Comparison of ENCODE assay signal across 9 mouse cellular contexts in the genomic region with DNA sequence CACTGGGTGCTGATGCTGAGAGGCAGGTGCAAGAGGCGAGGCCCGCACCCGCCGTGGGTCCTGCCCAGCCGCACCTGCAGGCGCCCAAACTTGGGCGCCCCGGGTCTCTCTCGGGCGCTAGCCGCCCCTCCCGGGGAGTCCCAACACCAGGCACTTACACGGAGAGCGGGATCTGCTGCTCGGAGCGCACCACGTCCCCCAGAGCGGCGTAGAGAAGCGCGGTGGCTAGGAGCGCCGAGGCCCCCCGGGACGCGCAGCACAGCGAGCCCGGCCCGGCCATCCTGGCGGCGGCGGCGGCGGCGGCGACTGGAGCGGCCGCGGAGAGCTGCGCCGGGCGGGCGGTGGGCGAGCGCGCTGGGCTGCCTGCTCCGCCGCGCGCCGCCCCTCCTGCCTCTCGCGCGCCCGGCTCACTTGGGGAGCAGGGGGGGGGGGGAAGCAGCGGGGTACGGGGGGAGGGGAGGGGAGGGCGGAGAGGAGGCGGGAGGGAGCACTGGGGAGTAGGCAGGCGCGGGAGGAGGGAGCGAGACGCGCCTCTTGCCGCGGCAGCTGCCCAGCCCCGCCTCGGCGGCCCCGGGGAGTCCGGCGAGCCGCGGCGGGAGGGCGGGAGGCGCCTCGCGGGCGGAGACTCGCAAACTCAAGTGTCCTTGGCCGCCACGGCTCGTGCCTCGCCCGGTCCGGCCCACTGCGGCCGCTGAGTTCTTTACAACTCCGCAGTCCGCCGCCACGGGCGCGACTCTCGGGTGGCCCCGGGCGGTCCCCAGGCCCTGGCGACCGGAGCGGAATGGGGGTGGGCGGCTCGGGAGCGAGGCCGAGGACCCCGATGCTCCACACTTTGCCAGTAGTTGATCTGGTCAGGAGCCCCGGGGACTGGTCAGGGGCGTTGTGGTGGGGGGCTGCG. TPM values are rescaled to one million over a fixed set of nuclear protein-coding genes. Genes with fewer than 3 reads are reported as not detected.
DNase-seq lines count a peak whose midpoint lies in the region; ATAC-seq and TF ChIP-seq lines count a peak whose summit lies in the region.
"Had no signal": no experiment of that assay in that cellular context is flagged by ENCODE, and none has a peak within 500 bp of the region (broad histone marks: within the 10 kb centered on the region; RNA-seq: fewer than 3 reads in every experiment).

A gene (minus strand): TSS at position 377 of the 898 bp plus-strand sequence.

- peak; percentile 39 for ATAC-seq in frontal cortex, adult (ENCODE audit: low TSS enrichment)

- H3K9me3 ChIP-seq in ES-Bruce4 (replicated peaks; ENCODE audit: control insufficient read depth, insufficient read depth, low read length, poor library complexity, severe bottlenecking): no peaks in the 10 kb centered on the region
- H3K9me3 ChIP-seq in hindbrain, embryonic 10.5 days: no peaks in the 10 kb centered on the region

- no peak within 1 kb of the TSS for H3K27ac ChIP-seq in ES-Bruce4 (ENCODE audit: insufficient read depth, low read length)
- H3K27ac ChIP-seq in cerebellum, adult 2 months (ENCODE audit: insufficient read depth, low read length): peak within 1 kb of the TSS; percentile 40; the same call in 1 of the 2 replicates
- peak within 1 kb of the TSS; percentile 91 for H3K27ac ChIP-seq in hindbrain, embryonic 10.5 days

- TF ChIP-seq CTCF in ES-Bruce4 (IDR thresholded peaks at IDR 0.05; ENCODE audit: low read depth, low read length): no peak
- TF ChIP-seq CTCF in cerebellum, adult 2 months (IDR thresholded peaks at IDR 0.05; ENCODE audit: borderline replicate concordance, insufficient read depth, low read depth, low read length): no peak
- TF ChIP-seq CTCF in lung, adult 2 months (IDR thresholded peaks at IDR 0.05; ENCODE audit: insufficient read depth, low read length): no peak

- peak within 1 kb of the TSS; percentile 79 for H3K4me3 ChIP-seq in ES-Bruce4 (ENCODE audit: low read depth, low read length)
- peak within 1 kb of the TSS; percentile 75 for H3K4me3 ChIP-seq in cerebellum, adult 2 months (replicated peaks; ENCODE audit: insufficient read depth, low read depth, low read length)
- H3K4me3 ChIP-seq in hindbrain, embryonic 10.5 days: peak within 1 kb of the TSS; percentile 73
- peak within 1 kb of the TSS; percentile 27 for H3K4me3 ChIP-seq in lung, adult 2 months (replicated peaks; ENCODE audit: extremely low read depth, low read depth, low read length)

- DNase-seq in cerebellum, adult 2 months: peak; percentile 57 to 63
- DNase-seq in hindbrain, embryonic 10.5 days (ENCODE audit: low spot score): peak; percentile 73
- DNase-seq in layer of hippocampus, adult 9-11 months: peak; percentile 56
- peak; percentile 24 for DNase-seq in lung, adult 2 months
- peak; percentile 76 for DNase-seq in ovary, postnatal 36 days (ENCODE audit: low spot score)
- no peak for DNase-seq in spleen, postnatal 10 days (ENCODE audit: low spot score in 2 of 2)

- H3K36me3 ChIP-seq in ES-Bruce4 (ENCODE audit: control insufficient read depth, insufficient read depth, low read length, poor library complexity, severe bottlenecking): no peaks in the 10 kb centered on the region
- H3K36me3 ChIP-seq in hindbrain, embryonic 10.5 days: no peaks in the 10 kb centered on the region
- H3K36me3 ChIP-seq: G1E had no signal

- peak within 1 kb of the TSS; percentile 84 for H3K9ac ChIP-seq in ES-Bruce4 (ENCODE audit: low read depth, poor library complexity, severe bottlenecking)

- peaks cover 14% of the 10 kb centered on the region for H3K27me3 ChIP-seq in ES-Bruce4 (ENCODE audit: control insufficient read depth, insufficient read depth, low read length, poor library complexity, severe bottlenecking)
- H3K27me3 ChIP-seq in cerebellum, adult 2 months (ENCODE audit: control insufficient read depth, insufficient read depth, low read length): no peaks in the 10 kb centered on the region
- H3K27me3 ChIP-seq in hindbrain, embryonic 10.5 days (ENCODE audit: insufficient read depth, poor library complexity, severe bottlenecking): peaks cover 99% of the 10 kb centered on the region

- no peak for TF ChIP-seq POLR2A in ES-Bruce4 (IDR thresholded peaks at IDR 0.05; ENCODE audit: insufficient read depth, low read length)
- no peak for TF ChIP-seq POLR2A in cerebellum, adult 2 months (IDR thresholded peaks at IDR 0.05; ENCODE audit: borderline replicate concordance, insufficient read depth, low read length)
- no peak for TF ChIP-seq POLR2A in lung, adult 2 months (IDR thresholded peaks at IDR 0.05; ENCODE audit: borderline replicate concordance, extremely low read depth, low read depth, low read length)

- WGBS in cerebellum, adult 2 months: under 1% methylated on average over 68 of the region's 109 CpGs
- WGBS in hindbrain, embryonic 10.5 days: under 1% methylated on average over 91 of the region's 109 CpGs
- 1% methylated on average over 84 of the region's 109 CpGs for WGBS in lung, adult 2 months

- no peaks in the 10 kb centered on the region for H3K4me1 ChIP-seq in ES-Bruce4 (ENCODE audit: control insufficient read depth, insufficient read depth, low read length)
- peaks cover 6% of the 10 kb centered on the region; the same call in 1 of the 2 replicates for H3K4me1 ChIP-seq in cerebellum, adult 2 months (ENCODE audit: control insufficient read depth, insufficient read depth, low read length)
- H3K4me1 ChIP-seq in hindbrain, embryonic 10.5 days (replicated peaks): peaks cover 34% of the 10 kb centered on the region
- H3K4me1 ChIP-seq in lung, adult 2 months (ENCODE audit: control insufficient read depth, insufficient read depth, low read length): no peaks in the 10 kb centered on the region

- TF ChIP-seq EP300 in ES-Bruce4 (IDR thresholded peaks at IDR 0.05; ENCODE audit: insufficient read depth, low read depth, low read length): no peak

RNA-seq across cellular contexts. Expression of the gene that starts here (rescaled TPM):
- 0.56 TPM in 1 of 2 replicates, not detected in the other for polyA plus RNA-seq in ES-Bruce4 (2011; ENCODE audit: insufficient read depth, insufficient read length, low read depth, missing spikeins)
- 40.2 and 40.3 TPM in 2 replicates for polyA plus RNA-seq in cerebellum, adult 2 months (2012; rRNA removed)
- 5.1 and 12.6 TPM in 2 replicates for polyA plus RNA-seq in hindbrain, embryonic 10.5 days (2016; fragmentation: Nextera tagmentation; extraction: Ambion mirVana)
- 0.29 and 0.38 TPM in 2 replicates for polyA plus RNA-seq in lung, adult 2 months (2012; rRNA removed)
- polyA plus RNA-seq: G1E had no signal

Comparison
In these comparisons a context has a peak if more than half of its experiments do, and no peak if none do; other contexts are left out.
1. Peak in DNase-seq and H3K4me3 ChIP-seq in lung, adult 2 months; RNA of the gene not detected or under 1 TPM.
2. H3K4me3 ChIP-seq: peak in every context shown above with its lines; median percentile 79 in ES-Bruce4; 75 in cerebellum, adult 2 months; 73 in hindbrain, embryonic 10.5 days; 27 in lung, adult 2 months.
3. DNase-seq: peak in cerebellum, adult 2 months (2 of 2), hindbrain, embryonic 10.5 days (single experiment), layer of hippocampus, adult 9-11 months (single experiment) and ovary, postnatal 36 days (single experiment); none in spleen, postnatal 10 days (0 of 2).